Mouse (Mus musculus): ENCODE results near the gene Tmem132a. TPM values are rescaled to one million over a fixed set of nuclear protein-coding genes. Genes with fewer than 3 reads are reported as not detected.

The Tmem132a gene
- total and polyA plus RNA-seq, 3 experiments = 2.9 to 22.9 TPM; not detected in 1

DNA sequence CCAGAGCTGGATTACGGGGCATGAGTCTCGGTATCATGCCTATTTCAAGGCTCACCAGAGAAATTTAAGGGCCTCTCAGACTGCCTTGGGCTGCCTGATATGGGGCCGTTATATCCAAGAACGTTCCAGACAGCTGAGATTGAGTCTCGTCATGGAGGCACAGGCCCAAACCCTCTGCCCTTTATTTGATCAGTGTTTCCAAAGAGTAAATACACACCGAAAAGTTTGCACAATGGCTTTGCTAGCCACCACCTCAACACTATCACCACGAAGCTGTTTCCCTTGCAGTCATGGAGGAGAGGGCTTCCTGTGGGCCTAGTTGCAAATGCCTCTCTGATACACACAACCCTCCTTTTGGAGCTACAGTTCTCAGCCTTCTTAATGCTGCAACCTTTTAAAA, 45.7 kb downstream of the Tmem132a start:
- in situ Hi-C loops (cut with MboI; ENCODE audit: low pct_ligation_motif_present, low pct_unique_long_range_greater_than_20kb, low sequenced_read_pairs) = no loop called here
- dilution Hi-C loops (cut with MboI; ENCODE audit: extremely low pct_ligation_motif_present, extremely low pct_unique_long_range_greater_than_20kb, low sequenced_read_pairs) = no loop called here

GRCm38 (mm10) chr19:10822534-10822933, 47.2 kb downstream of the Tmem132a start:
- H3K4me2 ChIP-seq (ENCODE audit: insufficient read depth, low read depth, poor library complexity, severe bottlenecking) = no peak overlapping the region
- H3K4me1 ChIP-seq (ENCODE audit: control insufficient read depth in 1 of 2, insufficient read depth in 2 of 2) = peaks cover 3 to 8% of the 10 kb centered on the region in 2 experiments; a peak in 3 of 4 replicates
- H3K27me3 ChIP-seq (replicated peaks) = no peaks in the 10 kb centered on the region
- dilution Hi-C loops (cut with MboI; ENCODE audit: extremely low pct_ligation_motif_present, extremely low pct_unique_long_range_greater_than_20kb, low sequenced_read_pairs) (no loop called here), in situ Hi-C loops (cut with MboI; ENCODE audit: low pct_ligation_motif_present, low pct_unique_long_range_greater_than_20kb, low sequenced_read_pairs) (no loop called here)
- H3K9me3 ChIP-seq (replicated peaks; ENCODE audit: low read length) = no peaks in the 10 kb centered on the region
- H3K79me2 ChIP-seq (replicated peaks; ENCODE audit: control insufficient read depth, extremely low read depth, insufficient read depth, poor library complexity, severe bottlenecking) = no peaks in the 10 kb centered on the region
- no peak overlapping the region for H3K27ac ChIP-seq (ENCODE audit: insufficient read depth, low read depth)
- H3K4me3 ChIP-seq (replicated peaks in 1 of 3; ENCODE audit: low read depth in 2 of 3, low read length in 2 of 3, poor library complexity in 1 of 3) = no peak overlapping the region
- TF ChIP-seq RAD21 (IDR thresholded peaks at IDR 0.05; ENCODE audit: low read depth, low read length) = no peak
- no peak for TF ChIP-seq POLR2AphosphoS2 (IDR thresholded peaks at IDR 0.05; ENCODE audit: low read depth, low read length)
- TF ChIP-seq UBTF (IDR thresholded peaks at IDR 0.05; ENCODE audit: low read depth, low read length) = no peak
- no peak for TF ChIP-seq ZNF384 (IDR thresholded peaks at IDR 0.05; ENCODE audit: low read depth, low read length)
- TF ChIP-seq MYC (IDR thresholded peaks at IDR 0.05; ENCODE audit: low read depth, low read length) = no peak
- no peak for TF ChIP-seq E2F4 (IDR thresholded peaks at IDR 0.05; ENCODE audit: insufficient replicate concordance, low read depth, low read length)
- no peak for TF ChIP-seq JUND (conservative IDR thresholded peaks at IDR 0.05; ENCODE audit: low read depth, low read length)
- TF ChIP-seq GABPA (IDR thresholded peaks at IDR 0.05; ENCODE audit: insufficient replicate concordance, low read depth, low read length) = no peak
- TF ChIP-seq NELFE (IDR thresholded peaks at IDR 0.05; ENCODE audit: low read depth, low read length) = no peak
- no peak for TF ChIP-seq ZMIZ1 (IDR thresholded peaks at IDR 0.05; ENCODE audit: low read depth, low read length)
- no peak for TF ChIP-seq IRF4 (IDR thresholded peaks at IDR 0.05; ENCODE audit: low read depth, low read length)
- no peak for TF ChIP-seq SIN3A (IDR thresholded peaks at IDR 0.05; ENCODE audit: low read length)
- no peak for TF ChIP-seq ETS1 (conservative IDR thresholded peaks at IDR 0.05; ENCODE audit: low read depth, low read length)
- TF ChIP-seq KAT2A (IDR thresholded peaks at IDR 0.05; ENCODE audit: insufficient replicate concordance, low read length) = no peak
- no peak for TF ChIP-seq CHD1 (IDR thresholded peaks at IDR 0.05; ENCODE audit: low read depth, low read length)
- H3K9ac ChIP-seq (ENCODE audit: insufficient read depth, low read depth) = no peak overlapping the region
- no peak for DNase-seq (ENCODE audit: extremely low read depth)
- H3K36me3 ChIP-seq (replicated peaks in 1 of 2; ENCODE audit: control insufficient read depth in 1 of 2, insufficient read depth in 1 of 2, low read length in 1 of 2) = no peaks in the 10 kb centered on the region

More for the DNA sequence above, 45.7 kb downstream of the Tmem132a start:
- H3K36me3 ChIP-seq (replicated peaks in 1 of 2; ENCODE audit: control insufficient read depth in 1 of 2, insufficient read depth in 1 of 2, low read length in 1 of 2) = no peaks in the 10 kb centered on the region
- no peaks in the 10 kb centered on the region for H3K27me3 ChIP-seq (replicated peaks)
- TF ChIP-seq USF2 (conservative IDR thresholded peaks at IDR 0.05; ENCODE audit: low read depth, low read length) (no peak), CHD1 (IDR thresholded peaks at IDR 0.05; ENCODE audit: low read depth, low read length) (no peak), POLR2AphosphoS2 (IDR thresholded peaks at IDR 0.05; ENCODE audit: low read depth, low read length) (no peak), MAZ (IDR thresholded peaks at IDR 0.05; ENCODE audit: low read depth, low read length) (no peak), MXI1 (IDR thresholded peaks at IDR 0.05; ENCODE audit: low read depth, low read length) (no peak), JUND (conservative IDR thresholded peaks at IDR 0.05; ENCODE audit: low read depth, low read length) (no peak), MYC (IDR thresholded peaks at IDR 0.05; ENCODE audit: low read depth, low read length) (no peak), USF1 (IDR thresholded peaks at IDR 0.05; ENCODE audit: low read depth, low read length) (no peak), POLR2A (IDR thresholded peaks at IDR 0.05; ENCODE audit: low read depth, low read length) (no peak), GABPA (IDR thresholded peaks at IDR 0.05; ENCODE audit: insufficient replicate concordance, low read depth, low read length) (no peak)
- no peak overlapping the region for H3K27ac ChIP-seq (ENCODE audit: insufficient read depth, low read depth)
- DNase-seq (ENCODE audit: extremely low read depth) = no peak
- no peaks in the 10 kb centered on the region for H3K79me2 ChIP-seq (replicated peaks; ENCODE audit: control insufficient read depth, extremely low read depth, insufficient read depth, poor library complexity, severe bottlenecking)
- peaks cover 7 to 19% of the 10 kb centered on the region in 2 experiments for H3K4me1 ChIP-seq (ENCODE audit: control insufficient read depth in 1 of 2, insufficient read depth in 2 of 2)
- no peak overlapping the region for H3K4me2 ChIP-seq (ENCODE audit: insufficient read depth, low read depth, poor library complexity, severe bottlenecking)
- H3K9me3 ChIP-seq (replicated peaks; ENCODE audit: low read length) = no peaks in the 10 kb centered on the region
- no peak overlapping the region for H3K4me3 ChIP-seq (replicated peaks in 1 of 3; ENCODE audit: low read depth in 2 of 3, low read length in 2 of 3, poor library complexity in 1 of 3)
- no peak overlapping the region for H3K9ac ChIP-seq (ENCODE audit: insufficient read depth, low read depth)
